Mouse (Mus musculus): ENCODE measurements around the gene Sox5.

DNA sequence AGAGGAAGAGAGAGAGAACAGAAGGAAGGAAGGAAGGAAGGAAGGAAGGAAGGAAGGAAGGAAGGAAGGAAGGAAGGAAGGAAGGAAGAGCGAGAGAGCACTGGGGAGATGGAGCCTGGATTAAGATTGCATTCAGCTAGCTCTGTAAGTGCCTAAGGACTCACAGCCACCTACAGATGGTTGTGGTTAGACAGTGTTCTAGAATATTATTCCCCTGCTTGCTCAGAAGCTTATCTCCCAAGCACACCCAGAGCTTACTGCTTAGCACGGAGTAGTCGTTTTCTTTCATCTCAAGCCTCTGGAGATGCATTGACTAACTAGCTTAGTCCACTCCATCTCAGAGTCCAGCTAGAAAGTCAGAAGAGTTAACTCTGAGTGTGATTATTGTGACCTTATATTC lies 770.8 kb downstream of the Sox5 start:
- TF ChIP-seq CTCF (IDR thresholded peaks at IDR 0.05; ENCODE audit: extremely low read depth, insufficient read depth, insufficient read length, insufficient replicate concordance) (no peak), POLR2A (IDR thresholded peaks at IDR 0.05; ENCODE audit: low read depth, low read length) (no peak)

Data from spleen, adult 2 months (tissue).